ENCODE assay signal across 12 mouse cellular contexts in the genomic region with DNA sequence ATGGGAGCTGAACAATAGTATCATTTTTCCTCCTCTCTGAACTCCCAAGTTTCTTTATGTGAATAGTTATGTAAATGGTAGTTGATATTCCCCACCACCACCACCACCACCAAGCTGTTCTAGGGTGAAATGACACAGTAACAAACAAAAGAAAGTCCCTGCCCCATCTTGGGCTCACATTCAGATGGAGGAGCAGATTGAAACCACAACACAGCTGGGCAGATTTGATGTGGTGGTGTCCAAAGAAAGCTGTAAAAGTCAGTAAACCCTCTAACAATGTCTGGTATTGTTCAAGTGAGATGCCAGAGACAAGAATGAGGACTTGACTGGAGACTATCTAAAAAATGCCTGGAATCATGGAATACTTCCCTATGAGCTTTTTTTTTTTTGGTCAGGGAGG.
"Had no signal": no experiment of that assay in that cellular context is flagged by ENCODE, and none has a peak within 500 bp of the region (broad histone marks: within the 10 kb centered on the region; RNA-seq: fewer than 3 reads in every experiment).

No protein-coding gene starts in this region.

- DNase-seq: liver, postnatal 0 days; lung, adult 2 months; lung, postnatal 14 days; lung, postnatal 36 days; retina, postnatal 1 day; right cerebral cortex, adult 18-20 months; right cerebral cortex, postnatal 25 days; right cerebral cortex, postnatal 4 days; spleen, adult 18-20 months; thymus, adult 18-20 months; thymus, postnatal 14 days; thymus, postnatal 36 days had no signal
